Mouse (Mus musculus) hindbrain, embryonic 16.5 days (tissue): ENCODE data around the gene Spata6. TPM values are rescaled to one million over a fixed set of nuclear protein-coding genes. Genes with fewer than 3 reads are reported as not detected.

Source experiments
- ATAC-seq: fragments of 200-750 bp; cut with Nextera tagmentation; 2 replicates; pipeline ENCODE4 v1.8.0; 2017; ENCODE audit warnings: moderate TSS enrichment, moderate library complexity
- H3K27ac ChIP-seq: fragments of 300-500 bp; sonication (generic); 2 replicates; pipeline ENCODE4 v1.5.1; 2014; ENCODE audit warnings: low read depth, mild to moderate bottlenecking, control low read depth, low read length, moderate library complexity
- H3K27me3 ChIP-seq: fragments of 300-500 bp; sonication (generic); replicated peaks from 2 replicates; pipeline ENCODE4 v1.6.1; 2014; ENCODE audit warnings: low read length; ENCODE audit not compliant: control insufficient read depth, insufficient read depth
- H3K36me3 ChIP-seq: fragments of 300-500 bp; sonication (generic); 2 replicates; pipeline ENCODE4 v1.6.1; 2014; ENCODE audit warnings: mild to moderate bottlenecking, low read length, moderate library complexity, mixed read lengths; ENCODE audit not compliant: control insufficient read depth, insufficient read depth
- H3K4me1 ChIP-seq: fragments of 300-500 bp; sonication (generic); 2 replicates; pipeline ENCODE4 v1.6.1; 2014; ENCODE audit warnings: low read depth, low read length; ENCODE audit not compliant: control insufficient read depth, insufficient read depth
- H3K4me2 ChIP-seq: fragments of 300-500 bp; sonication (generic); 2 replicates; pipeline ENCODE4 v1.6.1; 2014; ENCODE audit warnings: mild to moderate bottlenecking, low read length, control low read depth, moderate library complexity
- H3K4me3 ChIP-seq: fragments of 300-500 bp; sonication (generic); 2 replicates; pipeline ENCODE4 v1.5.1; 2014; ENCODE audit warnings: mild to moderate bottlenecking, low read length, control low read depth, moderate library complexity
- H3K9ac ChIP-seq: fragments of 300-500 bp; sonication (generic); 2 replicates; pipeline ENCODE4 v1.6.1; 2014; ENCODE audit warnings: low read depth, mild to moderate bottlenecking, control low read depth, low read length, moderate library complexity
- H3K9me3 ChIP-seq: fragments of 300-500 bp; sonication (generic); 2 replicates; pipeline ENCODE4 v1.6.1; 2014; ENCODE audit warnings: mild to moderate bottlenecking, low read length, moderate library complexity; ENCODE audit not compliant: control insufficient read depth
- WGBS: fragments of 180-500 bp; shearing (Covaris S2); extraction: QIAGEN DNeasy Blood & Tissue Kit; methylation state at CpG from one replicate; pipeline ENCODE4 v1.1.7; 2014; 5-methylcytosine and 5-hydroxymethylcytosine counted together
- polyA plus RNA-seq: library from polyadenylated mRNA; unstranded; fragments of >200 nt; fragmentation: Nextera tagmentation; extraction: Ambion mirVana; gene quantifications from 2 replicates; pipeline ENCODE4 v1.2.1, GENCODE M21; 2015

The Spata6 gene
- 16.1 and 16.8 TPM in 2 replicates for polyA plus RNA-seq

DNA sequence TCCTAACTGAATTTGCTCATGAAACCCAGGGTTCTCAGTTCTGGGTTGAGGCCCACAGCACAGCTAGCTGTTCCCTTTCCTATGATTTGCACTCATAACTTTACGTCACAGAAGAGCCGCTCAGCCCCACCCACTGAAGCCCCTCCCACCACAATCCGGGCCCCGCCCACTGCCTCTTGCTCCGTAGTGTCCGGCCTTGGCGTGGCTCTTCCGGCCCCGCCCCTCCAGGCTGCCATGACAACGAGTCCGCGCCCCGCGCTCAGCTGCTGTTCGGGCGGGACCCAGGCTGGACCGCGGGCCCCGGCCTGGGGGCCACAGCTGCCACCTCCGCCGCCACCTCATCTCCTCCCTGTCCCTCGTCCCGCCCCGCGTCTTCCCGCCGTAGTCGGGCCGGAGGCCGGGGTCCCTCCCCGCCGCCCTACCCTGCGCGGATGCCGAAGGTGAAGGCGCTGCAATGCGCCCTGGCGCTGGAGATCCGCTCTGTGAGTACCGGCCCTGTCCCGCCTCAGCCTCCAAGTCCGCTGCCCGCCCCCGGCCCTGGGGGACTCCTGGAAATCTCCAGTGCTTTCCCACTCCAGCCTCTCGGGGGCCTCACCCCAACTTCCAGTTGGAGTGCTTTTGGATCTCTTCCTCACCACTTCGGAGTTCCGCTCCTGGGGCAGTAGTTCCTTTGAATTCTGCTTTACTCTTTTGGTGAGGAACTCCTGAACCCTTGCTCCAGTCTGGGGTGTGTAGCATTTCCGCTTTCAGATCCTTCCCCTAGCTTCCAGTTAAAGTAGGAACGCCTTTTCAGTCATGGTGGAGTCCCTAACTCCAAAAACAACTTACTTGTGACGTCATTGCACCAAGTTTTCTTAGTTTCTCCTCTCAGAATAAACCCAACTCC lies at the start of gene Spata6:
TSS of gene Spata6 (plus strand) at position 209 of the 886 bp plus-strand sequence.
- WGBS, result 0% methylated on average over 43 of the region's 50 CpGs
- Histone ChIP-seq H3K9ac (peak within 1 kb of the TSS; percentile 84), H3K27me3 (peaks cover 3% of the 10 kb centered on the region), H3K4me2 (peak within 1 kb of the TSS; percentile 82), H3K27ac (peak within 1 kb of the TSS; percentile 72), H3K36me3 (no peaks in the 10 kb centered on the region), H3K4me1 (no peaks in the 10 kb centered on the region), H3K4me3 (peak within 1 kb of the TSS; percentile 85), H3K9me3 (no peaks in the 10 kb centered on the region)
- peak; percentile 98 for ATAC-seq

DNA sequence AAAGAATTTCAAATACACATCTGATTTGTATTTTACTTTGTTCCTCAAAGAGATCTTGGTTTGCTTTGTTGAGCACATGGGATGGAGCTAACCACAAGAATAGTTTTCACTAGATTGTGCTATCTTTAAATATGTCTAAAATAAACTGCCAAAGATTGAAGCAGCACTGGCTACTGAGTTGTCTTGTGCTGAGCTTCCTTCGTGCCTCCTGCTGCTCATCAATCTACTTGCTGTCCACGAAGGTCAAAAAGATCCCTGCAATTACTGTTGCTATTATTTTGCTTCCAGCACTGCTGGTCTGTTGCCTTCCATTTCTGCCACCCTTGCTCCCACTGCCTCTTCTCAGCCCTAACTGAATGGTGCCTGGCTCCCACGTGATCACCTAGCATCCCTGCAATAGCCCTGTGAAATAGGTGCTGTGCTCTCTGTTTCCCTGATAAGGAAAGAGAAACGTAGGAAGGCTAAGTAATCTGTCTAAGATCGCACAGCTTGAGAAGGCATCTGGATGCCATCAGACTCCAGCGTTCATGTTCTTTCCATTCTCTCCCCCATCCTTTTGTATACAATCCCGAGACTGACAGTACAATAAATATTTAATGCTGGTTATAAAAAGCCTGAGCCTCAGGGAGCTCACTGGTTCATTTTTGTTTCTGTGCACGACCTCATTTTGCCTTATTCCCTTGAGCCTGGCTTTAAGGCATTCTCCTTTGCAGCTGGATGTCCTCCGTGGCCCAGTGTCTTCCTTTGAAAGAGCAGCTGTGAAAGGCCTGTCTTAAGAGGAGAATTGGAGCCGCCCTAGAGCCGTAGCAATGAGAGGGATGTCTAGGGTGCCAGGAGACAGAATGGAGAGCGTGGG lies 49.0 kb upstream of the Spata6 start:
- Histone ChIP-seq H3K4me2 (no peak overlapping the region), H3K36me3 (no peaks in the 10 kb centered on the region), H3K27ac (0 out of 2 replicates have a peak overlapping the region, but pooled peaks have one; percentile 23), H3K9me3 (no peaks in the 10 kb centered on the region), H3K9ac (peak overlapping the region; percentile 0; the same call in 1 of the 2 replicates), H3K4me1 (peaks cover 5% of the 10 kb centered on the region; the same call in 1 of the 2 replicates), H3K27me3 (no peaks in the 10 kb centered on the region), H3K4me3 (no peak overlapping the region)
- peak; percentile 56 for ATAC-seq
- 17% methylated on average over 12 of the region's 12 CpGs for WGBS

DNA sequence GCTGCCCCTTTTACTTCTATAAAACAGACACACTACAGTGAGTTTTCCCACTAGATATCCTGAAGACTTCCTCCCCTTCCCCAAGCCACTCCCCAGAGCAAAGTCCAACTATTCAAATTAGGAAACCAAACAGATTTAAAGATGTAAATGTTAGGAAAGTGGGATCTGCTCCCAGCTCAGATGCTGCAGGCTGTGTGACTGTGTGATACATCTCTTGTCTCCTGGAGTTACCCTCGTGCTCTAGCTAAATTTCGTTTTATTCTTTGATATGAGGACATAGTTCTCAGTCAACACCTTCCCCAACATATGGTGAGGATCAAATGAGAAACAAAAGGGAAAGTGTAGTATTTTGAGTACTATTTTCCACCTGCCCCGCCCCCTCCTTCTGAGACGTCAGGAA lies 48.3 kb upstream of the Spata6 start:
- Histone ChIP-seq H3K4me2 (no peak overlapping the region), H3K27ac (no peak overlapping the region), H3K4me1 (peaks cover 5% of the 10 kb centered on the region; the same call in 1 of the 2 replicates), H3K27me3 (no peaks in the 10 kb centered on the region), H3K4me3 (no peak overlapping the region), H3K9ac (peak overlapping the region; percentile 0; the same call in 1 of the 2 replicates), H3K36me3 (no peaks in the 10 kb centered on the region), H3K9me3 (no peaks in the 10 kb centered on the region)
- ATAC-seq, result no peak
- WGBS, result 60% methylated on average over 4 of the region's 4 CpGs

DNA sequence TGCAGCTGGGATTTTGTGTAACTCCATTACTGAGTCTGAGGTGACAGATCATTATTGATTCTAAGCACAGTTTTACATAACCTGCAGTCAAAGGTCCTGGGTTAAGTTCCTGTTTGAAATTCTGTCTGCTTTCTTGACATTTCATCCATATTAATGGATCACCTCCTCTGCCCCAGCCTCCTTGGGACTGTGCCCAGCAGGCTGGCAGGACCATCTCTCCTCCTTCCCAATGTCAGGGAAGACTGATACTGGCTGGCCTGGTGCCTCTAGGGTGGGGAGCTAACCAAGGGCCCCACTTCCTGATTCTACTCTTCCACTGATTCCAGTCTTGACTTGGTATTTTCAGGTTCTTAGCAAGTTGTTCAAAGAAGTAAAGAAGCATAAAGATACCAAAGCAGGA lies 45.9 kb upstream of the Spata6 start:
- H3K27ac ChIP-seq, result no peak overlapping the region

DNA sequence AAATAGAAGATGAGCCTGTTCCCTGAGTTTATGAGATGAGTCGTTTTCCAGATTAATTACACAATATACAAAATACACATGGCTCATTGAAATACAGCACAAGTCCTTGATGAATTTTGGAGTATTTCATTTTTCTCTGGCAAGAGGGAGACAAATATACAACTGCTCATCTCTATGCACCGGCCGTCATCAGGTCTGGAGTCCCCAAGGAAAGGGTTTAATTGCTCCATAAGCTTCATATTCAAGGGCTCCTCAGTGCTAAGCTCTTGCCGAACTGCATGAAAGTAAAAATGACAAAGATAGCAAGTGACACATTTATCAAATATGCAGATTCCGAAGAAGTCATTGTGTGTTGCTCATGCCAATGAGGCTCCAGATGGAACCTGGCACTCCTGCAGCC lies 37.9 kb upstream of the Spata6 start:
- Histone ChIP-seq H3K4me2 (no peak overlapping the region), H3K27me3 (no peaks in the 10 kb centered on the region), H3K36me3 (no peaks in the 10 kb centered on the region), H3K9me3 (no peaks in the 10 kb centered on the region), H3K4me1 (peaks cover 3% of the 10 kb centered on the region), H3K4me3 (no peak overlapping the region), H3K27ac (no peak overlapping the region), H3K9ac (no peak overlapping the region)
- WGBS, result 50% methylated on average over 5 of the region's 5 CpGs
- peak; percentile 62 for ATAC-seq

More for the DNA sequence above, 45.9 kb upstream of the Spata6 start:
- H3K4me3 ChIP-seq, result no peak overlapping the region
- H3K4me1 ChIP-seq, result peaks cover 5% of the 10 kb centered on the region; the same call in 1 of the 2 replicates
- H3K36me3 ChIP-seq, result no peaks in the 10 kb centered on the region
- peak; percentile 55; the same call in 1 of the 2 replicates for ATAC-seq
- no peak overlapping the region for H3K4me2 ChIP-seq
- no peaks in the 10 kb centered on the region for H3K9me3 ChIP-seq
- no peak overlapping the region for H3K9ac ChIP-seq
- no peaks in the 10 kb centered on the region for H3K27me3 ChIP-seq

DNA sequence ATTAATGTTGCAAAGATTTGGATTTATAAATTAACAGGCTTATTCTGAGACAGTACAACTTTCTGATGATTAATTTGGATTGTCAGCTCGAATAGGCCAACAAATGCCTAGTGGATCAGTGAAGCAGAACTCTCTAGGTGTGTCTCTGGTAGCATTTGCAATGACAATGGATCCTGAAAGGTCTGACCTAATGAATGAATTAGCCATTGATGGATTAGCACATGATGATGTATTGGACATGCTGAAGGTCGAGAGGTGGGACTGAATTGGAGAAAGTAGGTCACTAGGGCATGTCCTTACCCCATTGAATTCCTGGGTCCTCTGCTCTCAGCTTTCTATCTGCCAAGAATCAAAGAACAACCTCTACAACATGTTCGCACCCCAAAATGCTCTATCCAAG lies 37.0 kb upstream of the Spata6 start:
- no peak overlapping the region for H3K4me2 ChIP-seq
- no peak overlapping the region for H3K4me3 ChIP-seq
- no peak overlapping the region for H3K9ac ChIP-seq
- H3K4me1 ChIP-seq, result peaks cover 3% of the 10 kb centered on the region
- no peaks in the 10 kb centered on the region for H3K9me3 ChIP-seq
- H3K36me3 ChIP-seq, result no peaks in the 10 kb centered on the region
- 72% methylated on average over 3 of the region's 3 CpGs for WGBS
- no peaks in the 10 kb centered on the region for H3K27me3 ChIP-seq
- no peak for ATAC-seq
- H3K27ac ChIP-seq, result no peak overlapping the region

DNA sequence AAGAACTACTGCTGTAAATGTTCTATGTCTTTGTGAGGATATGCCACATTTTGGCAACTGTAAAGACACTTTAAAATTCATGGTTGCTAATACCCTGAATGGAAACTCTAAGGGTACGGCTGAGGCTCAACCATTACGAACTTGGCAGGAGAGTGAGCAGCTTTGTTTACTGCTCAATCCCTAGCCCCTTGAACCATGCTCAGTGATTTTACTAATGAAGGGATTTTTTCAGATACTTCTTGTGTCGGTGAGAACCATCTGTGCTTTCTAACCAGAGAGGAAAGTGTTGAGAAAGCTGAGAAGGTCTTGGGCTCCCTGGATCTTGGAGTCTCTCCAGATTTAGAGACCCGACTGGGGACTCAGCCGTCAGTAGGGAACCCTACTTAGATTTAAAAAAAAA lies 35.9 kb upstream of the Spata6 start:
- Histone ChIP-seq H3K27me3 (no peaks in the 10 kb centered on the region), H3K36me3 (no peaks in the 10 kb centered on the region), H3K9ac (no peak overlapping the region), H3K4me2 (no peak overlapping the region), H3K4me3 (no peak overlapping the region), H3K9me3 (no peaks in the 10 kb centered on the region), H3K4me1 (peaks cover 3% of the 10 kb centered on the region), H3K27ac (no peak overlapping the region)
- WGBS, result 62% methylated on average over 5 of the region's 5 CpGs
- ATAC-seq, result no peak

DNA sequence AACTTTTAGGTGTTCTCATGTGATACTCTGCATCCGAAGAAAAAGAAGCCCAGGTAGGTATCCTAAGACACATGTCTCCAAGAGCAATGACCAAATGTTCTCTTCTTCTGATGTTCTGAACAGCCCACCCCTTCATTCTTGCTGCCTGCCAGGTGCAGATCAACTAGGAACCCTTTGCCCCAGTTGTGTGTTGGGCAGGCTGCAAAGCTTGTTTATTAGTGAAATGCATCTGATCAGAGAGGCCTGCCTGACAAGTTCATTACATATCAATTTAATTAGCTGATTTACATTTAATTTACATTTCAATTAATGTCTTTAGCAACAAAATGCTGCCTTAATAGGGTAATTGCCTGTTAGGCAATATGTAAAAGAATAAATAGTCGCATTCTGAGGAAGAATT lies 33.8 kb upstream of the Spata6 start:
- no peaks in the 10 kb centered on the region for H3K9me3 ChIP-seq
- WGBS, result 66% methylated on average over 2 of the region's 2 CpGs
- no peaks in the 10 kb centered on the region for H3K36me3 ChIP-seq
- no peak overlapping the region for H3K4me3 ChIP-seq
- H3K4me1 ChIP-seq, result peaks cover 3% of the 10 kb centered on the region
- H3K9ac ChIP-seq, result no peak overlapping the region
- no peak for ATAC-seq
- no peak overlapping the region for H3K4me2 ChIP-seq
- no peak overlapping the region for H3K27ac ChIP-seq
- H3K27me3 ChIP-seq, result no peaks in the 10 kb centered on the region

DNA sequence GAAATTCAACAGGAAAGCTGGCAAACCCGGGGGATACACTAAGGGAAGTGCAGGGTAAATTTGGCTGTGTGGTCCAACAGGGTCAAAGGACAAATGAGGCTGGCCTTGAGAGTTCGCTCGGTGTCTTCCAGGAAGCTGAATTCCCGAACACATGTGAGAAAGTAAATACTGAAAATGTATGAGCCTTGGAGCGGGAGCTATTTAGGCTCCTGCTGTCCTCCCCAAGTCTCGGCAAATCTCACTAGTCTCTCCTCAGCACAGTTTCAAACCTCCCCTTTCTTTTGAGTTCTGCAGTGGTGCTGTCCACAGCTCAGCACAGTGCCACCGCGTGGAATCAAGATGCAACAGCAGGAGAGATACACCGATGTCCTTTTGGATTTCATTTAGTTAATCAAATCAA lies 32.8 kb upstream of the Spata6 start:
- Histone ChIP-seq H3K4me2 (peak overlapping the region; percentile 39), H3K9me3 (no peaks in the 10 kb centered on the region), H3K36me3 (no peaks in the 10 kb centered on the region), H3K4me3 (no peak overlapping the region), H3K9ac (no peak overlapping the region), H3K27me3 (no peaks in the 10 kb centered on the region), H3K27ac (no peak overlapping the region), H3K4me1 (peaks cover 3% of the 10 kb centered on the region)
- 9% methylated on average over 9 of the region's 9 CpGs for WGBS
- peak; percentile 68 for ATAC-seq
